Mouse (Mus musculus): ENCODE measurements around the gene Il10.
"Not testable (repeated sequence)": the region's sequence is repeated elsewhere in the genome, so short reads cannot be mapped to it uniquely, and the experiment has no call there.

The Il10 gene

DNA sequence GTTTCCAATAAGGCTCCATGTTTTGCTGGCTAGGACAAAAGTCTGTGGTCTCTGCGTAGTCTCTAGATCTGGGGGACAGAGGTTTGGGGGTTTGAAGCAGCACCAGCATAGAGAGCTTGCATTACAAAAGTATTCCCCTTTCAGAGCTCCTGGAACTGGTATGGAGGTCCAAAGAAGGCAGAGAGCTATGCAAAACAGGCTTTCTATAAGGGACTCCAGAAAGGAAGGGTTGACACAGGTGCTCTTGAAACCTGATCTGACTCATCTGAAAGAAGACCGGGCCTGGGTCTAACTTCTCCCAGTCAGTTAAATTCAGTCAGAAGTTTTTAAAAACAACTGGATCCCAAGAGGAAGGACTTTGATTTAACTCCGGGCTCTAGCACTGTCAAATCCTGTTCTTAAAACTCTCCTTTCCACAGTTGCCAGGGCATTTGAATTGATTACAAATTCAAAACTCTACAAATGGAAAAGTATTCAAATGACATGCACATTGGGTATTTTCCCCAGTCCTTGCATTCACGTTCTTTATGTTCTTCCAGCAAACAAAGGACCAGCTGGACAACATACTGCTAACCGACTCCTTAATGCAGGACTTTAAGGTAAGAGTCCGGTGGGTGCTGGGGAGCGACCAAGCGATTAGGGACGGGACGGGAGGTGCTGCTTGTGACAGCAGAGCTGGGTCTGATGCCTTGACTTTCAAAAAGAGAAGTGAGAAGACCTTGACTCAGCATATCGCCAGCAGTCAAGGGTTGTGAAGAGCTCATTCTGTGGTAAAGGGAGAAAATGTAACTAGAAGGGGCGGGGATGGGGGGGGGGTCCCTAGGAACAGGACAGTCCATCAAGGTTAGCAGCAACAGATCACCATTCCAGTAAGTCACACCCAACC is 1.0 kb downstream of the Il10 start:
- no peak for DNase-seq (ENCODE audit: low spot score)

DNA sequence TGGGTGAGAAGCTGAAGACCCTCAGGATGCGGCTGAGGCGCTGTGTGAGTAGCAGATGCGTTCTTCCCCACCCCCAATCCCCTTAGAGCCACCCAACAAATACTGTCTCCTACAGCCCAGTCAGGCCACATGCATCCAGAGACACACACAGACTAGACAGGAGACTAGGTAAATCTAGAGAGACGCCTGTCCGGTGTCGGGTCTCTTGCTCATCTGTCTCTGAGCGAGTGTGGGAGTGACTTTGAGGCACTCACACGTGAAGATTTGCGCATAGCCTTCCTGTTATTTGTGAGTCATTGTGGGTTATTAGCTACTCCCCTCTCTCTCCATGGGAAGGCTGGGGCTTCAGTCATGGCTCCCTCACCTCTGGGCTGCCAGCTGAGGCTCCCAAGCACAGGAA is 1.8 kb downstream of the Il10 start:
- DNase-seq (ENCODE audit: low spot score), result no peak

DNA sequence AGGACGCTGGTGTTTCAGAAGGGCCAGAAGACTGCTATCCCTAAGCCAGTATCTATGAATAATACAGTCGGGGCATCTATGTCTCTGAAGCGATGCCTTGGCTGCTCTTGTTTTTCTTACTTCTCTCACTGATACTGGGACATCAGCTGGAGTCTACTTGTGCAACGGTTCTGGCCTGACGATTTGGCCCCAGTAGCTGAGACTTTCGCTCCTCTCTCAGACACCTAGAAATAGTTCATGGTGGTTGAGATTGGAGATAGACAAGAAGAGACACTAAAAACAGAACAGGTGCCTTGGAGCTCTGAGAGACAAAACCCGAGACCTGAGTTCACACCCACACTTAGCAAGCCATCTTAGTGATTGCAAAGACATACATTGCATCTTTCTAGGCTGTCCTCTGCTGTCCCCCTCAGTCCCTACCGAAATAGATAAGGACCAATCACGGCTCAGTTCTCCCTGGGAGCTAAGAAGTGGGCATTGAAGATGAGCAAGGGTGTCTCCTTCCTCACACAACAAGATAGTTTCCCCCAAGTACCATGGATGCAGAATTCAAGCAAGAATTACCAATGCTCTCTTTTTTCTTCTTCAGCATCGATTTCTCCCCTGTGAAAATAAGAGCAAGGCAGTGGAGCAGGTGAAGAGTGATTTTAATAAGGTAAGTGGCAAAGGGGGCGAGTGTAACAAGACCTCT is 2.4 kb downstream of the Il10 start:
- DNase-seq (ENCODE audit: low spot score), result no peak

DNA sequence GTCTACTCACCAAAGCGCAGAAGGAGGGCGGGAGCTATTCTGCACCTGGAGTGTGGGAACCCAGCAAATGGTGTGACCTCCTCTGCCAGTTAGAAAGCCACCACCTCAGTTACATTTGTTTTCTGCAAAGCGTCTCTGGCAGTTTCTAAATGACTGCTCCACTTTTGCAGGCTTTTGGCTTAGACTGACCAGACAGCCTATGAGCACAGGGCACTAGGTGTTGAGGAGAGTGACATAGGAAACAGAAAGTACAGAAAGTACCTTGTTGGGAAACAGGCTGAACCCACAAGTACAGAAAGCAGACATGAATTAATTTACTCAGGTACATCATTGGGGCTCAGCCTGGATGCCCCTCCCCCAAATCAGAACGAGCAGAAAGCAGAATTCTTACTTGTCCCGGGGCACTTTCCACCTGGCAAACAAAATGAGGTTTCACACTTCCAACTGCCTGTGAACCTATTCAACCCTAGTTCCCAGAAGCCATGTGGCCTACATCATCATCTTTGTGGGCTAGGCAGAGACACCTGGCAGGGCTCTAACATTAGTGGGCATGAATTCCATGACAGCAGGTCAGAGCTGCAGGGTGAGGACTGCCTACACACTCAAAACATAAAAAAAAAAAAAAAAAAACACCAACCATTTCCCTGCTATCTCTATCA is 3.1 kb downstream of the Il10 start:
- no peak for DNase-seq (ENCODE audit: low spot score)

DNA sequence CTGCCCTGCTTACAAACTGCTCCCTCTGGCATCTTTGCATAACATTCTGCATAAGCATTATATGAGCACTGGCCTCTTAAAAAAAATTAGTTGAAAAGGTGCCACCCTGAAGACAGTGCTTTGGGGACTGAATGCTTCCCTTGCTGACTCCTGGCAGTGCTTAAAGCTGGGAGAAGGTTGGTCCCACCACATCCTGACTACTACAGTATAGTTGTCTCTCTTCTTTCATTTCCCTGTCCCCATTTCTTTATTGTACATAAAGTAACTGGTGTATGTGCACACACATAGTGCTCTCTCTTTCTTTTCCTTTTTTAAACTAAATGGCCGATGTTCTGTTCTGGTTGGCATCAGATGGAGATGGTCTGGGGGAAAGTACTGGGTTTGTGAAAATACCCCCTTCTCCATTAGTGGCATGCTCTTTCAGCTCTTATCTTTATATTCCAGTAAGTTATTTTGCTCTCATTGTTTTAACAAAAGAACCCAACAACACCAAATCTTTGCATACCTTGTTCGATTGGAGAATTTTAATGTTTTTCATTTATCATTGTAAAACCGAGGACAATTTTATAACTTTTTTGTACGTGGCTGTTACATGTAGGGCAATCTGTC is 3.7 kb downstream of the Il10 start:
- DNase-seq (ENCODE audit: low spot score), result not testable (repeated sequence)

DNA sequence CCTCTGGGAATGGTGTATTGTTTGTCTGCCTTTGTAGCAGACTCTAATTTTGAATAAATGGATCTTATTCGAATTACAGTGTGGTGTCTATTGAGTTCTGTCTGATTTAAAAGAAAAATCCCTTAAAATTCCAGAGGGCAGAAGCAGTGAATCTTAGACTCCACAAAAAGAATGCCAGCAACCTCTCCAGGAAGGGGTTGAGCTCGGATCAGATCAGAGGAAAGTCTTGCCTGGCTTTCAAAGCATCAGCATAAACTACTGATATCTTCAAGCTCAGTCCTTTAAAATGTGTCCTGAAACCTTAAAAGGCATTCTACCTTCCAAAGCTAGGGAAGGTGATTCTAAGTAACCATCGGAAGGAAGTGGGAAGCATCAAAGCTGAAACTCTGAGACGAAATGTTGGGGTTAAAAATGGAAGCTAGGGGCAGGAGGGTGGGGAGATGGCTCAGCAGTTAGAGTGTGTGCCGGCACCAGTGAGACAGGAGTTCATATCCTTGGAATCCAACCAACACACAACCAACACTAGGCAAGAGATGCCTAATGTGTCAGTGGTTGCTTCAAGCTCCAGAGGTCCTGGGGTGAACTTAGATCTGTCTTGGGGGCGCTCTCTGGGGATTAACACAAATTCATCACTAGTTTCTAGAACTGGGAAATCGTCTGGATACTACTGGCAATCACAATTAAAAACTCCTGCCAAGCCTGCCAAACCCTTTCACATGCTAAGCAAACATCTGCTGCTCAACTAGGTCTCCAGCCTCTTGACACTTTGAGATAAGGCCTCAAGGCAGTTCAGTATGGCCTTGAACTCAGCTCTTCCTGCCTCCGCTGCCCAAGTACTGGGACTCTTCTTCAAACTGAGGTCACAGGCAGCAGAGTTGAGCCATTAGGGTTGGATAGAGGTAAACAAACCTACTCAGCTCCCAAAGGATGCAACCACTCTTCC is 5.5 kb downstream of the Il10 start:
- DNase-seq (ENCODE audit: low spot score), result no peak

DNA sequence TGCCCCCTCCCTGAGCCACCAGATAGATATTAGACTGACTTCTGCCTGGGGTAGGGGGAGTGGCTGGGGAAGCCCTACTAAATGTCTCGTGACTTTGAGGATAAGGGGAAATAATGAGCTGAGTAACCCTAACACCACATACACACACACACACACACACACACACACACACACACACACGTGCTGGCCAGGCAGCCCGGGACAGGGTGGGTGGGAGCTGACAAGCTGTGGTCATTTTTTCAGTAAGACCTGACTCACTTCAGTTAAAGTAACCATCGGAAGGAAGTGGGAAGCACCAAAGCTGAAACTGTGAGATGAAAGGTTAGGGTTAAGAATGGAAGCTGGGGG is 6.2 kb downstream of the Il10 start:
- no peak for DNase-seq (ENCODE audit: low spot score)

DNA sequence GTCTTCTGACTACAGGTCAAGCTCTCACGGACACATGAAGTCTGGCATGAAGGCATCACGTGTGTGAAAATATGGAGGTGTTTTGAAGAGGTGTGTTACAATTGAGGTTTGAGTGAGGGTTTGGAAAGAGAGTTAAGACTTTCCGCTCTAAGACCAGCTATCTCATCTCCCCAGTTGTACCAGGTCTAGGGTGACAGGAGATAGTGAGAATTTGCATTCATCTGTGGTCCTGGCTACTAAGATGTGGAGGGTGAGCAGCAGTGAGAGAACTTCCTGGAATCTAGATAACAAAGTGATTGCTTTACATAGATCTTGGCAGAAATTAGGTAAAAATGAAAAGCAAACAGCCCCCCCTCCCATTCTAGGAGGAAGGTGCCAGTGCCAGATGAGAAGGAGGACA is 9.6 kb downstream of the Il10 start:
- DNase-seq (ENCODE audit: low spot score), result no peak

DNA sequence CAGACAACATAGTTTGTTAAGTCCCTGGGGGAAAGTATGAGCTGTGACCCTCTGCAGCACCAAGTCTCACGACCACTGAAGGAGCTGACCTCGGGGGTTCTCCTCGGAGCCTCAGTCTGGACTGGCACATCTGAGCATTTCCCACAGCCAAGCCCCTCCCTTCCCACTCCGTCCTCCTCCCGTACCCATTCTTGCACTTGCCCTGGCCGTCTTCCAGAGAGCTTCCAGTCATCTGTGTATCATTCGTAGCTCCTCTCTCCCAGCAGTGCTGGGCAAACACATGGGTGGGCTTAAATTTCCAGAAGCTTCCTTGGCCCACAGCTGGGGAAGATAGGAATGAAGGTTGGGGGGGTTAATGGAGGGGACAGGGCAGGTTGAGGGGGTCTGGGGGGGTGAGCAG is 10.6 kb downstream of the Il10 start:
- no peak for DNase-seq (ENCODE audit: low spot score)

DNA sequence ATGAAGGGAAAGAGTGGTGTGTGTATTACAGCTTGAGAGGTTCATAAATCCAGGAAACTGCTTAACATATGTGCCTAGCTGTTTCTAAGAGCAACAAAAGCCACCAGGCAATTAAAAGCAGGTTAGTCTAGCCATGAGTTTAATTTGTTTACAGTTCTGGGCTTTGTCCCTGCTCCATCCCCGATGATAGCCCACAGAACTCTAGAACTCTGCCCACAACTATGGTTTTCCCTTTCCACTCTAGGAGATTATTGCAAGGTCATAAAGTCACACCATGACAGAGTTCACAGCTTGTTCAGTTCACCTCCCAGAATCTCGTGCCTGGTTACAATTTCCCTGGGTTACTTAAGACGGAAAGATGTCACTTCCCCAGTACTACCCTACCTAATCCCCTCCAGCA is 11.6 kb downstream of the Il10 start:
- DNase-seq (ENCODE audit: low spot score), result no peak

DNA sequence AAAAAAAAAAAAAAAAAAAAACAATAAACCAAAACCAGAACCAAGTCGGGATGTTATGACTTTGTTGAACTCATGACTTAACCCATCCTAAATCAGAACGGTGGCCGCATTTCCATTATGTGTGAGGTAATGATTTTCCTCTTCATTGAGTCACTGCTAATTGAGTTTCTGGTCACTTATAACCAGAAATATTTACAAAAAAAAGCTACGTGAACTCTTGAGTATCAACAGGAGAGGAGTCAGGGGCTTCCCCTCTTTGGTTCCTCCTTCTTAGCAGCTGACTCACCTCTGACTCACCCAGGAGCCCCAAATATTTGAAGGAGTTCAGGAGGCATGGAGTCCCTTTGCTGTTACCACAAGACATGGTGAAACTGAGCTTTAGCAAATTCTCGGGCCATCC is 18.4 kb downstream of the Il10 start:
- DNase-seq (ENCODE audit: low spot score), result no peak

DNA sequence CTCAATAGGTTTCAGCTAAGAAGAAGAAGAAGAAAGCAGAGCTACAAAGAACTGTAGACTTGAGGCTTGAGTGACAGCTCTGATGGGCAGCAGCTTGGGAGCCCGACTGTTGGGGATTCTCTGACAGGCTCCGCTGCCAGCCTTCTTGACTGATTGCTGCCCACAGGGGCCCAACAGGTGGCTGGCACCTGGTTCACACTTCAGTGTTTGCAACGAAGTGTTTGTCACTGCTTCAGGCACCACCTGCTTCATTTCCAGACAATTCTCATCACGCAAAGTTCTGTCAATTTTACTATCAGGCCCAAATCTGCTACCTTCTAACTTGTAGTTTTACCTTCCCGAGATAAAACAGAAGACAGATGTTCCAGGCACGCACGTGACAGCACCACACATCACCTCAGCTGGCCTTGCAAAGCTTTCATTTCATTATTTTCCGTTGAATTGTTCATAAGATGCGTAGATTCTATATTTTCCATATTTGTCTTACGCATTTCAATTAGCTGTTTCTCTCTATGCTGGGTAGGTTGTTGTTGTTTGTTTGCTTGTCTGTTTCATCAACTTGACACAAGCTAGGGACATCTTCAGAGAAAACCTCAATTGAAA is 18.9 kb downstream of the Il10 start:
- DNase-seq (ENCODE audit: low spot score), result no peak

DNA sequence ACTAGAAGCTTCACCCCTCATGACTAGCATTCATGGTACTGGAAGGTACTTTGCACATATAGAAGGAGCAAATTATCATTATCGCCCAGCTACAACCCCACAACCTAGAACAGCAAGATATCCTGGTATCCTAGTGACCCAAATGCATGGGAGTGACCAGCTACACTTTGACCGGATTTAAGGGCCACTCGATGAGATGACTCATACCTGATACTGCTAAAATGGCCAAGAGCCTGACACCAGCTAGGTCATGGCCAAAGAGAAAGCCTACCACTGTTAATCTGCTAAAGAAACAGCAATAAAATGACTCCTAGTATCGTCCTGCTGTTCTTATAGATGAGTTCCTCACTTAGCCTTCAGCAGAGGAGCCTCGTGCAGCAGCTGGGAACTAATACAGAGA is 19.8 kb downstream of the Il10 start:
- no peak for DNase-seq (ENCODE audit: low spot score)

DNA sequence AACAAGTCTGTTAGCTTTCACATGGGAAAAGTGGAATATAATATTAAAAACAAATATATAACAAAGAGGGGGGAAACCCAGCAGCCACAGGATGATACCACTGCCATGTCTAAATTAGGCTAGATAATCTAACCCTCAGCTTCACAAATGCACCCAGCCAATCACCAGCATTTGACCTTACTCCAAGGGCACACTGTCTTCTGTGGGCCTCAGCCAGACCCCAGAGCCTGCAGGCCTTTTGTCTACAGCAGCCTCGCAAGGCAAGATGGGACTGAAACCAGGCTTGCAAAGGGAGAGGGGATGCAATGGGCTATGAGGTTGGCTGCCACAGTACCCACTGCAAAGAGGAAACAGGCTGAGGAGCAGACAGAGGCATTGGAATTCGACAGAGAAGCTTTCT is 22.6 kb downstream of the Il10 start:
- no peak for DNase-seq (ENCODE audit: low spot score)

DNA sequence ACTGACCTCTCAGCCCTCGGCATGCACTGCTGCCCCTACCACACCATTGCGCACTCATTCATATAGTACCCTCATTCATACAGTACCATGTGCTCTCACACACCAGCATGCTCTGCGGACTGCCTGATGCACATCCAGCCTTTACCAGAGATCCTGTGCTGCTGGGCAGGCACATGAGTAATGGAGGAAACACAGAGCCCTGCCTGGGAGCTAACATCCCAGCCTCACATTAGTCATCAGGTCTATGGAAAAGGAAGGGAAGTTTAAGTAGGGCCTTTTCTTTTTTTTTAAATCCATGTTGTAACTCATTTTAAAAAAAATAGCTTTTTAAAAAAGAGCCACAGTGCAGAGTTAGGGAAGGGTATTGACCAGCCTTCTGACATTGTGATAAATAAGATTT is 23.1 kb downstream of the Il10 start:
- DNase-seq (ENCODE audit: low spot score), result no peak

DNA sequence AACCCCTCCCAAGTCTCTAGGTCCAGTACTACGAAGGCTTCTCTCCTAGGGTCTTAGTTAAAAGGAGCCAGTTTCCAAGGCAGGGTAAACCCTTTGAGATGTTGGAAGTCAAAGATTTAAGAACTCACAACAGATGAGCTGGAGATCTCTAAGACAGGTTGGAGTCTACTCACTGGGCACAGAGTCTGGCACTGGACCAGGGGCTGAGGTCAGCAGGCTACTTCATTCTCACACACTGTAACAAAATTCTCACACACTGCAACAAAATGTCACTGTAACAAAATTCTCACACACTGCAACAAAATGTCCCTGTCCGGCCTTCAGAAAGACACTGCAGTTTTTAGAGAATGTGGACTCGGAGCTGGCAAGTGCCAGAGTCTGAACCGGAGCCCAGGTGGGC is 24.0 kb downstream of the Il10 start:
- DNase-seq (ENCODE audit: low spot score), result no peak

DNA sequence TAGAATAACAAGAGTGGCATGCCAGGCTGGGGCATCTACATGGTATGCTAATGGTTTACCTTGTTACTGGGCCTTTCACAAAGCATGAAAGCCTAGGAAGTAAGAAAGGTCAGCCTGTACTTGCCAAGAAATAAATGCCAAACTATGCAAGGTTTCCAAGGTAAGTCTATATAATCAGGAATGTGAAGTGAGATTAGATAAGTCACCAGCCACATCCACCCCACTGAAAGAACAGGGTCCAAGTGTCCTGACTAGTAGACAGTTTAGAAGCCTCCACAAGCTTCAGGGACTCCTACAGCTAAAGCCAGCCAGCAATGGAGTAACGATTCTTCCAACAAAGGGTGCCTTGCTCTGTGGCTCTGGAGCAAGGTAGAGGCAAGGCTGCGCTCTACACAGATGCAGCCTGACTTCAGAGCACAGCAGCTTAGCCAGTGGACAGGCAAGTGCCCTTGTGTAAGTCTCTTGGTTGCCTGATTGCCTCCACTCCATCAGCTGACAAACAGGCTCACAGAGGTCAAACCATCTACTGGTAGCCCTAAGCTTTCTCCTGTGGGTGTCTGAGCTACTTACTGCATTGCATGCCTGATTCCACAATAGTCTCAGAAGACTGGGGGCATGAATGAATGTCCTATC is 26.2 kb downstream of the Il10 start:
- DNase-seq (ENCODE audit: low spot score), result no peak

DNA sequence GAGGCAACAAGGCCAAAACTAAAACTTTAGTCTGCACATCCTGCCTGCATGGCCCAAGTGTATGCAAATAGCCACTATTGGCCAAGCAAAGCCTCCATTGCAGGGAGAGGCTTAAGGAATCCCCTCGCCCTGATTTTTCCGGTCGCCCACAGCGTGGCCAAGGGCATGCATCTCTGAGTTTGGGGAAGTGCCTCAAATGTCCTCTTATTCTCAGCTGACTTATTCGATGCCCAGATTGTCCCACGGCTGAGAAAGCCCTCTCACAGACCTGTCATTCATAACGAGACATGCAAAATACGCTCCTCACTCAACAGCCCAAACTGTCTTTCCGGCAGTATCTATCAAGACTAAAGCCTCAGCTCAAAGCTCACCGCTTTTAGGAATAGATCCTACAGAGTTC is 27.0 kb downstream of the Il10 start:
- DNase-seq (ENCODE audit: low spot score), result no peak

DNA sequence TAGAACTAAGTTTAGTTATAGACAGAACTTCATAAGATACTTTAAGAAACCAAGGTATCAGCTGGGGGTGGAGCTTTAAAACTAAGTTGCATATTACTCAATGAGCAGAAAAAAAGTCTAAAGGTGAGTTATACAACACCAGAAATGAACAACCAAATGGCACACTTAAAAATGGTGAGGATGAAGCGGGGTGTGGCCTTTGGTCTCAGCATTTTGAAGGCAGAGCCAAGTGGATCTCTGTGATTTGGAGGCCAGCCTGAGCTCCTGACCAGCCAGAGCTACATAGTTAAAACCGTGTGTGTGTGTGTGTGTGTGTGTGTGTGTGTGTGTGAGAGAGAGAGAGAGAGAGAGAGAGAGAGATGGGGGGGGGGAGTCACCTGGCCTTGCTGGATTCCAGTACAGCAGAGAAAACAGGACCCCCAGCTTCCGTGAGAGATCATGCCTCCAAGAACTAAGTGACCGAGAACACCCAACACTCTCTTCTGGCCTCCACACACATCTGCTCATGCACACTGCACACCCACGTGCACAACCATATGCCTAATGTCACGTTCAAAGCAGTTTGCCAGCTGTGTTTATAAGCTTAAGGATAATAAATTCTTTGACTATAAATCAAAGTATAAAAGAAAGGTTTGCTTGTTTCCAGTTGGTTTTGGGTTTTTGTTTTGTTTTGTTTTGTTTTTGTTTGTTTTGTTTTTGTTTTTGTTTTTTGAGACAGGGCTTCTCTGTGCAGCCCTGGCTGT is 28.6 kb downstream of the Il10 start:
- no peak for DNase-seq (ENCODE audit: low spot score)

DNA sequence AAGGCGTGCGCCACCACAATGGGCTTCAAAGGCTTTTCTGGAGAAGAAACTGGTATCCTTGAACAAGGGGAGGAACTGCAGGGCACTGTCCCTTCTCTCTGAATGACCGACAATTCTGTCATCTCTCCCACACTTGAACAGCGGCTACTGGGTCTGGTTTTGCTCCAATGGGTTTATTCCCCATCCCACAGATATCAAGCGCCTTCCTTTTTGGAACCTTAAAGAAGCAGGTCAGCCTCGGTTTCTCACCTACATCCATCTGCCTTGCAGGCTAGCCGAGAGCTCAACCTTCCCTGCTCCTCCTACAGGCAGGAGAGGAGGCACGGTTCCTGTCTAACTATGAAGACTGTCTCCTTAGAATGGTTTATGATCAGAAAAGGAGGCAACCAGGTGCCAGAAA is 29.3 kb downstream of the Il10 start:
- DNase-seq (ENCODE audit: low spot score), result no peak
